Mouse (Mus musculus) ES-E14 (cell line): ENCODE measurements at regions not wholly inside any gene's neighbourhood (a gene's known extent, or its start where the extent isn't known, plus 50 kb on each side); places are given as distances from the start of the nearest gene placed in this dataset.

Experiments used
- CHD2 ChIP-seq: IDR thresholded peaks from 2 replicates; pipeline ENCODE4 v1.6.1; 2014; ENCODE audit warnings: mild to moderate bottlenecking, low read depth, low read length, inconsistent platforms
- HCFC1 ChIP-seq: IDR thresholded peaks from 2 replicates; pipeline ENCODE4 v1.6.1; 2012; ENCODE audit warnings: low read length, inconsistent platforms, borderline replicate concordance; ENCODE audit not compliant: insufficient read depth
- MAFK ChIP-seq: IDR thresholded peaks from 2 replicates; pipeline ENCODE4 v1.6.1; 2014; ENCODE audit warnings: mild to moderate bottlenecking, low read depth, low read length, inconsistent platforms; ENCODE audit not compliant: insufficient read depth
- ZC3H11A ChIP-seq: IDR thresholded peaks from 2 replicates; pipeline ENCODE4 v1.6.1; 2012; ENCODE audit warnings: low read depth, mild to moderate bottlenecking, inconsistent platforms, low read length, borderline replicate concordance
- ZNF384 ChIP-seq: IDR thresholded peaks from 2 replicates; pipeline ENCODE4 v1.6.1; 2012; ENCODE audit warnings: low read depth, low read length, inconsistent platforms

- TF ChIP-seq HCFC1 (no peak), CHD2 (no peak), ZC3H11A (no peak), ZNF384 (no peak), MAFK (peak; percentile 61; the same call in 1 of the 2 replicates)
These were observed 234.2 kb upstream of the Gm5148 start for GRCm38 (mm10) chr3:37958361-37958978.
